Mouse (Mus musculus): Measurements from ENCODE around the gene Prm3.

GRCm38 (mm10) chr16:10741082-10741481 lies 49.6 kb downstream of the Prm3 start:
- TF ChIP-seq CTCF (IDR thresholded peaks at IDR 0.05; ENCODE audit: borderline replicate concordance, insufficient read depth, low read length) (no peak), POLR2A (IDR thresholded peaks at IDR 0.05; ENCODE audit: low read depth, low read length) (no peak)

All from embryonic fibroblast, embryonic 13.5 days (primary cell).